21 mouse cellular contexts compared by ENCODE assay signal in the genomic region with DNA sequence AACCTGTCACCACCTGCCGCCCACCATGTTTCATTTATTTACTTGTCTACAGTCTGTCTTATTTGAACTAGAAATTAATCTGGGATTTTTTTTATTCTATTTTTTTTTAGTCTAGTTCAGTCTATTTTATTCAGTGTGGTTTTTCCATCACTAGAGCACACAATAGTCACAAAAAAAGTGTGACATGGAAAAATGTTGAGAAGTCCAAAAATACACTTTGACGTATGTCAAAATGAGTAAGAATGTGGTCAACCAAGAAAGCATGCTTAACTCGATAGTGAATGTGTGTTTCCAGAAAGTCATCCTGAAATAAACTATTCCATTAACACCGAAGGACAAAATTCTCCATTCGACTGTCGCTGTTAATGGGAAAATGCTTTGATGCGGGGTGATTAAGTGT. TPM values are rescaled to one million over a fixed set of nuclear protein-coding genes. Genes with fewer than 3 reads are reported as not detected.
A peak's percentile ranks its signal among the peaks of the same experiment; 100 is the strongest.
DNase-seq lines count a peak whose midpoint lies in the region; ATAC-seq and TF ChIP-seq lines count a peak whose summit lies in the region.
"Had no signal": no experiment of that assay in that cellular context is flagged by ENCODE, and none has a peak within 500 bp of the region (broad histone marks: within the 10 kb centered on the region; RNA-seq: fewer than 3 reads in every experiment).

No protein-coding gene starts in this region.

- H3K27me3 ChIP-seq in midbrain, embryonic 10.5 days (ENCODE audit: low read depth, poor library complexity, severe bottlenecking), result no peaks in the 10 kb centered on the region
- no peaks in the 10 kb centered on the region for H3K27me3 ChIP-seq in midbrain, embryonic 13.5 days
- no peaks in the 10 kb centered on the region for H3K27me3 ChIP-seq in CH12.LX (replicated peaks)
- H3K27me3 ChIP-seq: embryonic facial prominence, embryonic 13.5 days; embryonic facial prominence, embryonic 15.5 days; forebrain, embryonic 13.5 days; forebrain, embryonic 15.5 days had no signal

- peak; percentile 82 for TF ChIP-seq EP300 in CH12.LX (IDR thresholded peaks at IDR 0.05; ENCODE audit: low read length)

- TF ChIP-seq CTCF in CH12.LX (conservative IDR thresholded peaks at IDR 0.05 in 1 of 2, IDR thresholded peaks at IDR 0.05 in 1 of 2; ENCODE audit: low read depth in 2 of 2, low read length in 2 of 2), result no peak

- H3K27ac ChIP-seq in midbrain, embryonic 10.5 days (replicated peaks), result peak overlapping the region; percentile 57; the same call in 1 of the 2 replicates
- no peak overlapping the region for H3K27ac ChIP-seq in midbrain, embryonic 13.5 days
- H3K27ac ChIP-seq in CH12.LX (ENCODE audit: insufficient read depth, low read depth), result no peak overlapping the region
- H3K27ac ChIP-seq: embryonic facial prominence, embryonic 13.5 days; embryonic facial prominence, embryonic 15.5 days; forebrain, embryonic 13.5 days; forebrain, embryonic 15.5 days had no signal

- DNase-seq in midbrain, embryonic 10.5 days (ENCODE audit: low spot score), result no peak
- peak; percentile 24 for DNase-seq in CH12.LX (ENCODE audit: extremely low read depth)
- no peak for DNase-seq in gastrocnemius, postnatal 14 days
- DNase-seq in natural killer cell, adult 2 months (ENCODE audit: low spot score in 2 of 2), result no peak
- DNase-seq: adrenal gland, adult 2 months; adrenal gland, postnatal 10 days; adrenal gland, postnatal 25 days; B cell, adult 2 months; cerebellum, adult 11 months; cerebellum, adult 18-20 months; cerebellum, adult 8-10 months; cerebellum, adult 9-11 months; cerebellum, postnatal 14 days; cerebellum, postnatal 36 days had no signal

- WGBS in midbrain, embryonic 10.5 days, result 84% methylated on average over 7 of the region's 7 CpGs
- WGBS in midbrain, embryonic 13.5 days, result 78% methylated on average over 7 of the region's 7 CpGs

- in situ Hi-C loops in CH12.LX (cut with MboI; ENCODE audit: low pct_ligation_motif_present, low pct_unique_long_range_greater_than_20kb, low sequenced_read_pairs), result no loop called here

- no peaks in the 10 kb centered on the region for H3K79me2 ChIP-seq in CH12.LX (replicated peaks; ENCODE audit: control insufficient read depth, extremely low read depth, insufficient read depth, poor library complexity, severe bottlenecking)

- no peak overlapping the region for H3K4me2 ChIP-seq in midbrain, embryonic 13.5 days (replicated peaks)
- no peak overlapping the region for H3K4me2 ChIP-seq in CH12.LX (ENCODE audit: insufficient read depth, low read depth, poor library complexity, severe bottlenecking)
- H3K4me2 ChIP-seq: embryonic facial prominence, embryonic 13.5 days; embryonic facial prominence, embryonic 15.5 days; forebrain, embryonic 13.5 days; forebrain, embryonic 15.5 days had no signal

- no peak overlapping the region for H3K9ac ChIP-seq in midbrain, embryonic 13.5 days (replicated peaks)
- no peak overlapping the region for H3K9ac ChIP-seq in CH12.LX (ENCODE audit: insufficient read depth, low read depth)
- H3K9ac ChIP-seq: embryonic facial prominence, embryonic 13.5 days; embryonic facial prominence, embryonic 15.5 days; forebrain, embryonic 13.5 days; forebrain, embryonic 15.5 days had no signal

- H3K4me1 ChIP-seq in midbrain, embryonic 10.5 days, result peaks cover 13% of the 10 kb centered on the region
- peaks cover 5% of the 10 kb centered on the region for H3K4me1 ChIP-seq in midbrain, embryonic 13.5 days (replicated peaks)
- H3K4me1 ChIP-seq in CH12.LX (ENCODE audit: control insufficient read depth in 1 of 2, insufficient read depth in 2 of 2), result peaks cover 4 to 30% of the 10 kb centered on the region in 2 experiments
- H3K4me1 ChIP-seq: embryonic facial prominence, embryonic 15.5 days; forebrain, embryonic 15.5 days had no signal

- no peak for TF ChIP-seq POLR2A in CH12.LX (IDR thresholded peaks at IDR 0.05; ENCODE audit: low read depth, low read length)

- TF ChIP-seq RAD21 in CH12.LX (IDR thresholded peaks at IDR 0.05; ENCODE audit: low read depth, low read length), result no peak

- H3K36me3 ChIP-seq in midbrain, embryonic 10.5 days, result no peaks in the 10 kb centered on the region
- H3K36me3 ChIP-seq in midbrain, embryonic 13.5 days, result no peaks in the 10 kb centered on the region
- no peaks in the 10 kb centered on the region for H3K36me3 ChIP-seq in CH12.LX (replicated peaks in 1 of 2; ENCODE audit: control insufficient read depth in 1 of 2, insufficient read depth in 1 of 2, low read length in 1 of 2)
- H3K36me3 ChIP-seq: embryonic facial prominence, embryonic 13.5 days; embryonic facial prominence, embryonic 15.5 days; forebrain, embryonic 15.5 days had no signal

- no peak overlapping the region for H3K4me3 ChIP-seq in midbrain, embryonic 10.5 days
- H3K4me3 ChIP-seq in midbrain, embryonic 13.5 days (replicated peaks), result no peak overlapping the region
- no peak overlapping the region for H3K4me3 ChIP-seq in CH12.LX (replicated peaks in 1 of 3; ENCODE audit: low read depth in 2 of 3, low read length in 2 of 3, poor library complexity in 1 of 3)
- H3K4me3 ChIP-seq: embryonic facial prominence, embryonic 13.5 days; embryonic facial prominence, embryonic 15.5 days; erythroblast, embryonic 14.5 days; forebrain, embryonic 13.5 days; forebrain, embryonic 15.5 days had no signal

- intact Hi-C loops in gastrocnemius, postnatal 14 days (cut with DNase I; ENCODE audit: low total_unique reads), result no loop called here

- dilution Hi-C loops in CH12.LX (cut with MboI; ENCODE audit: extremely low pct_ligation_motif_present, extremely low pct_unique_long_range_greater_than_20kb, low sequenced_read_pairs), result no loop called here

- no peaks in the 10 kb centered on the region for H3K9me3 ChIP-seq in midbrain, embryonic 10.5 days (replicated peaks)
- no peaks in the 10 kb centered on the region for H3K9me3 ChIP-seq in midbrain, embryonic 13.5 days
- H3K9me3 ChIP-seq in CH12.LX (replicated peaks; ENCODE audit: low read length), result peaks cover 3% of the 10 kb centered on the region
- H3K9me3 ChIP-seq: embryonic facial prominence, embryonic 13.5 days; embryonic facial prominence, embryonic 15.5 days; forebrain, embryonic 13.5 days; forebrain, embryonic 15.5 days had no signal

- ATAC-seq in midbrain, embryonic 13.5 days, result no peak
- ATAC-seq: CD4-positive, CD25-positive, alpha-beta regulatory T cell, adult 4 months; forebrain, embryonic 15.5 days had no signal

TF ChIP-seq in CH12.LX, 34 proteins besides CTCF, POLR2A, EP300 and RAD21 (continues in another document):
- no peak for TF ChIP-seq ZMIZ1 (IDR thresholded peaks at IDR 0.05; ENCODE audit: low read depth, low read length)
- no peak for TF ChIP-seq ELF1 (IDR thresholded peaks at IDR 0.05; ENCODE audit: low read depth, low read length)
- TF ChIP-seq SIN3A (IDR thresholded peaks at IDR 0.05; ENCODE audit: low read length), result 0 out of 2 replicates have a peak, but pooled peaks have one; percentile 55
- no peak for TF ChIP-seq NRF1 (IDR thresholded peaks at IDR 0.05; ENCODE audit: low read depth, low read length)
- TF ChIP-seq MAX (IDR thresholded peaks at IDR 0.05; ENCODE audit: low read length), result peak; percentile 40; the same call in 1 of the 2 replicates
- peak; percentile 74 for TF ChIP-seq BHLHE40 (IDR thresholded peaks at IDR 0.05; ENCODE audit: low read depth, low read length)
- TF ChIP-seq ZNF384 (IDR thresholded peaks at IDR 0.05; ENCODE audit: low read depth, low read length), result peak; percentile 80
- TF ChIP-seq MEF2A (IDR thresholded peaks at IDR 0.05; ENCODE audit: borderline replicate concordance, low read depth, low read length), result peak; percentile 97
- peak; percentile 24; the same call in 1 of the 2 replicates for TF ChIP-seq IRF4 (IDR thresholded peaks at IDR 0.05; ENCODE audit: low read depth, low read length)
- no peak for TF ChIP-seq CHD2 (IDR thresholded peaks at IDR 0.05; ENCODE audit: low read length)
- TF ChIP-seq ZKSCAN1 (IDR thresholded peaks at IDR 0.05; ENCODE audit: borderline replicate concordance, low read depth, low read length), result no peak
- no peak; the same call in 1 of the 2 replicates for TF ChIP-seq JUND (conservative IDR thresholded peaks at IDR 0.05; ENCODE audit: low read depth, low read length)
- no peak for TF ChIP-seq USF2 (conservative IDR thresholded peaks at IDR 0.05; ENCODE audit: low read depth, low read length)
- TF ChIP-seq ETS1 (conservative IDR thresholded peaks at IDR 0.05; ENCODE audit: low read depth, low read length), result peak; percentile 84
- no peak for TF ChIP-seq NELFE (IDR thresholded peaks at IDR 0.05; ENCODE audit: low read depth, low read length)
- no peak for TF ChIP-seq USF1 (IDR thresholded peaks at IDR 0.05; ENCODE audit: low read depth, low read length)
- TF ChIP-seq TBP (conservative IDR thresholded peaks at IDR 0.05; ENCODE audit: low read depth, low read length), result no peak
- no peak for TF ChIP-seq MAZ (IDR thresholded peaks at IDR 0.05; ENCODE audit: low read depth, low read length)
- no peak for TF ChIP-seq UBTF (IDR thresholded peaks at IDR 0.05; ENCODE audit: low read depth, low read length)
- no peak for TF ChIP-seq MAFK (IDR thresholded peaks at IDR 0.05; ENCODE audit: insufficient replicate concordance, low read length)
- no peak for TF ChIP-seq TCF12 (IDR thresholded peaks at IDR 0.05; ENCODE audit: low read depth, low read length)

RNA-seq across cellular contexts. Expression of a gene that starts 12.3 kb away (rescaled TPM):
- polyA plus RNA-seq in midbrain, embryonic 10.5 days (2016; fragmentation: Nextera tagmentation; extraction: Ambion mirVana), result 97.6 and 102 TPM in 2 replicates
- 90.9 and 92.3 TPM in 2 replicates for polyA plus RNA-seq in midbrain, embryonic 13.5 days (2015; fragmentation: Nextera tagmentation; extraction: Ambion mirVana)
- total RNA-seq in CH12.LX (2012; rRNA removed) (5.9 and 7.6 TPM in 2 replicates), CH12.LX (2014; rRNA removed) (18.8 and 22.3 TPM in 2 replicates)
- 32.8 and 44.6 TPM in 2 replicates for polyA plus RNA-seq in CH12.LX (2012; ENCODE audit: insufficient read length, low read depth)
- total RNA-seq in gastrocnemius, postnatal 14 days (2021), result 10 to 100 TPM; 18.1 to 19.7 TPM

RNA-seq across cellular contexts. Expression of a gene that starts 51.4 kb away (rescaled TPM):
- polyA plus RNA-seq in midbrain, embryonic 10.5 days (2016; fragmentation: Nextera tagmentation; extraction: Ambion mirVana), result 36.6 and 41.4 TPM in 2 replicates
- 33.8 and 36.4 TPM in 2 replicates for polyA plus RNA-seq in midbrain, embryonic 13.5 days (2015; fragmentation: Nextera tagmentation; extraction: Ambion mirVana)
- total RNA-seq in CH12.LX (2012; rRNA removed), result 10.8 and 11.6 TPM in 2 replicates
- 29.9 and 35.7 TPM in 2 replicates for total RNA-seq in CH12.LX (2014; rRNA removed)
- polyA plus RNA-seq in CH12.LX (2012; ENCODE audit: insufficient read length, low read depth), result 20.2 and 21.9 TPM in 2 replicates
- 10 to 100 TPM; 60.2 to 66.6 TPM for total RNA-seq in gastrocnemius, postnatal 14 days (2021)

RNA-seq across cellular contexts. Expression of a gene that starts 51.5 kb away (rescaled TPM):
- polyA plus RNA-seq in midbrain, embryonic 10.5 days (2016; fragmentation: Nextera tagmentation; extraction: Ambion mirVana), result 0.38 and 0.41 TPM in 2 replicates
- 0.58 and 1.2 TPM in 2 replicates for polyA plus RNA-seq in midbrain, embryonic 13.5 days (2015; fragmentation: Nextera tagmentation; extraction: Ambion mirVana)
- total RNA-seq in CH12.LX (2012; rRNA removed), result 0.21 and 0.25 TPM in 2 replicates
- total RNA-seq in CH12.LX (2014; rRNA removed), result 0.21 and 0.30 TPM in 2 replicates
- 0.33 and 0.41 TPM in 2 replicates for polyA plus RNA-seq in CH12.LX (2012; ENCODE audit: insufficient read length, low read depth)
- under 1 TPM; 0.13 to 0.23 TPM for total RNA-seq in gastrocnemius, postnatal 14 days (2021)
- polyA plus RNA-seq: erythroblast, embryonic 14.5 days had no signal
